Mouse (Mus musculus) hindlimb bud, embryonic 11.5 days (tissue): ENCODE measurements at regions not wholly inside any gene's neighbourhood (a gene's known extent, or its start where the extent isn't known, plus 50 kb on each side); places are given as distances from the start of the nearest gene placed in this dataset.

Experiments used
- DNase-seq: peaks from one replicate; pipeline ENCODE4 v3.0.0-alpha.2; 2012; ENCODE audit warnings: low read depth, low spot score; ENCODE audit errors: extremely low spot score

- DNase-seq, result no peak
Observed at GRCm38 (mm10) chr8:7894338-7894737, 766.7 kb downstream of the Efnb2 start.

GRCm38 (mm10) chr8:7853169-7853568, 807.9 kb downstream of the Efnb2 start:
- DNase-seq, result no peak

GRCm38 (mm10) chr8:7850573-7850972, 810.5 kb downstream of the Efnb2 start:
- DNase-seq, result no peak

GRCm38 (mm10) chr8:7831948-7832347, 829.1 kb downstream of the Efnb2 start:
- DNase-seq, result no peak

- DNase-seq, result no peak
Observed at GRCm38 (mm10) chr8:7827811-7828210, 833.2 kb downstream of the Efnb2 start.

- DNase-seq, result no peak
Observed at GRCm38 (mm10) chr8:7808395-7808794, 852.6 kb downstream of the Efnb2 start.

GRCm38 (mm10) chr8:7799221-7799620, 861.8 kb downstream of the Efnb2 start:
- no peak for DNase-seq

- no peak for DNase-seq
Observed at GRCm38 (mm10) chr8:7796156-7796555, 864.9 kb downstream of the Efnb2 start.

- no peak for DNase-seq
Observed at GRCm38 (mm10) chr8:7763820-7764219, 897.2 kb downstream of the Efnb2 start.

- no peak for DNase-seq
Observed at GRCm38 (mm10) chr8:7760987-7761386, 900.1 kb downstream of the Efnb2 start.

- DNase-seq, result no peak
Observed at GRCm38 (mm10) chr8:7732726-7733125, 928.3 kb downstream of the Efnb2 start.

GRCm38 (mm10) chr8:7721880-7722279, 939.2 kb downstream of the Efnb2 start:
- DNase-seq, result no peak

GRCm38 (mm10) chr8:7718898-7719696, 941.9 kb downstream of the Efnb2 start:
- DNase-seq, result no peak

GRCm38 (mm10) chr8:7710764-7711163, 950.3 kb downstream of the Efnb2 start:
- no peak for DNase-seq

- DNase-seq, result no peak
Observed at GRCm38 (mm10) chr8:7709406-7709805, 951.6 kb downstream of the Efnb2 start.

GRCm38 (mm10) chr8:7691355-7691996, 969.6 kb downstream of the Efnb2 start:
- DNase-seq, result no peak

- DNase-seq, result no peak
Observed at GRCm38 (mm10) chr8:7653804-7654203, 1007.2 kb downstream of the Efnb2 start.
